Mouse (Mus musculus) layer of hippocampus, postnatal 14 days (tissue): ENCODE measurements around the gene Polr3e. TPM values are rescaled to one million over a fixed set of nuclear protein-coding genes. Genes with fewer than 3 reads are reported as not detected.
A peak's percentile ranks its signal among the peaks of the same experiment; 100 is the strongest.
"Not testable (repeated sequence)": the region's sequence is repeated elsewhere in the genome, so short reads cannot be mapped to it uniquely, and the experiment has no call there.

ENCODE experiments used
- DNase-seq, 2 experiments: peaks; one replicate each; pipeline ENCODE4 v3.0.0; 2021 to 2022; ENCODE audit warnings: low spot score in 2 of 2, mixed read lengths in 1 of 2
- total RNA-seq, 2 experiments: library from RNA; stranded (reverse); gene quantifications; 2 replicates each; pipeline ENCODE4 v1.2.3; 2021

Gene Polr3e
- total RNA-seq, 2 experiments from 2014 or later, result 26.7 to 27.6 TPM

GRCm38 (mm10) chr7:120902931-120903330 lies 14.6 kb upstream of the Polr3e start:
- no peak for DNase-seq

DNA sequence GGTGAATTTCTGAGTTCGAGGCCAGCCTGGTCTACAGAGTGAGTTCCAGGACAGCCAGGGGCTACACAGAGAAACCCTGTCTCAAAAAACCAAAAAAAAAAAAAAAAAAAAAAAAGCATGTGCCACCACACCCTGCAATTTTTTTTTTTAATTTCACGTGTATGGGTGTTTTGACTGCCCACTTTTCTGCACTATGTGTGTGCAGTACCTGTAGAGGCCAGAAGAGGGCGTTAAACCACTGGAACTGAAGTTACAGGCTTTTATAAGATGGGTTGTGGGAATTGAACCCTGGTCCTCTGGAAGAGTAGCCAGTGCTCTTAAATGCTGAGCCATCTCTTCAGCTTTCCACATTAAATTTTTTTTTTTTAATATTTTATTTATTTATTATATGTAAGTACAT lies 7.4 kb upstream of the Polr3e start:
- not testable (repeated sequence) for DNase-seq

- not testable (repeated sequence) for DNase-seq
Observed at GRCm38 (mm10) chr7:120911268-120911667, 6.3 kb upstream of the Polr3e start.

DNA sequence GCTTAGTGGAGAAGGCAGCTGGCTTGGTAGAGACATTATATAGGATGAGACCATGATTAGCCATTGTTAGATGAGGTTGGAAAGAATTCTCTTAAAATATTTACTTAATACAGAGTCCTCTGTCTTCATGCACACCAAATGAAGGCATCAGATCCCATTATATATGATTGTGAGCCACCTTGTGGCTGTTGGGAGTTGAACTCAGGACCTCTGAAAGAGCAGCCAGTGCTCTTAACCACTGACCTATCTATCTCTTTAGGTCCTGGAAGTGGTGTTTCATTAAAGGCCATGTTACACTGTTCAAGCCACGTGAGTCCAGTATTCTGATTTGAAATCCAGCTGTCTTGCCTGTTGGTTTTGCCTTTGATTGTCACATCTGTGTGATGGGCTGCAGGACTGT lies 4.2 kb upstream of the Polr3e start:
- DNase-seq, result no peak

- DNase-seq, result no peak
Observed at GRCm38 (mm10) chr7:120916262-120916875, 1.2 kb upstream of the Polr3e start.

DNA sequence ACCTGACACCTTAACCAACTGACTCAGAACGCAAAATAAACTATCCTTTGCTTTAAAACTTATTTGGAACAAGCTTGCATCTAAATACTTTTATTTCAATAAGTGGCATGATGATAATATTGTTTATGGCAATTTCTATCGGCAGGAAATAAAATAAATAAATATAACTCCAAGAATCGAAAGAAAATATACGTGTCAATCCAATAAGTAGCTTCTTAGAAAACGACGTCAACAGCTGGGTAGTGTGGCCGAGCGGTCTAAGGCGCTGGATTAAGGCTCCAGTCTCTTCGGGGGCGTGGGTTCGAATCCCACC lies 309 bp upstream of the Polr3e start:
- DNase-seq, result no peak

- peak; percentile 33 to 67 for DNase-seq
Observed at GRCm38 (mm10) chr7:120918526-120918962, 1.0 kb downstream of the Polr3e start.

GRCm38 (mm10) chr7:120933110-120933509 lies 15.6 kb downstream of the Polr3e start:
- DNase-seq, result no peak

GRCm38 (mm10) chr7:120933680-120934195 lies 16.2 kb downstream of the Polr3e start:
- no peak for DNase-seq

GRCm38 (mm10) chr7:120934716-120935115 lies 17.2 kb downstream of the Polr3e start:
- peak; percentile 34 to 60 for DNase-seq

DNA sequence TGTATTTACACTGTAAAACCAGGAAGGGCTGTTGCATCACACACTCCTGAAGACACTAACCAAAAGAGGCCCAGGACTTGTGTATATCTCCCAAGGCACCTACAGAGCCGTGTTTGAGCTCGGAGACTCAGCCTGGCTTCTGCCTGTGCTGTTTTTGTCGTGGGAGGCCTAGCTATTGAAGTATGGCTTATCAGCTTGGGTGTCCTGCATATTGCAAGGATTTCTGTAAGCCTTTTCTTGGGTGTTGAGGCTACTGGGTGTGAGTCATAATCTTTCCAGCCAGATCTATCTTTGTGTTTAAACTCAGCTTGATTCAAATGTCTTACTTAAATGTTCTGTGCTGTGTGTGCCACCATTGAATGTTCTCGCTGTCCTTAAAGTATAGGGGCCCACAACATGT lies 19.0 kb downstream of the Polr3e start:
- DNase-seq, result no peak

GRCm38 (mm10) chr7:120938206-120938605 lies 20.7 kb downstream of the Polr3e start:
- DNase-seq, result no peak

GRCm38 (mm10) chr7:120940343-120940742 lies 22.8 kb downstream of the Polr3e start:
- no peak for DNase-seq

GRCm38 (mm10) chr7:120941214-120941613 lies 23.7 kb downstream of the Polr3e start:
- no peak for DNase-seq

GRCm38 (mm10) chr7:120942506-120942905 lies 25.0 kb downstream of the Polr3e start:
- no peak for DNase-seq

GRCm38 (mm10) chr7:120943936-120944509 lies 26.5 kb downstream of the Polr3e start:
- no peak for DNase-seq

DNA sequence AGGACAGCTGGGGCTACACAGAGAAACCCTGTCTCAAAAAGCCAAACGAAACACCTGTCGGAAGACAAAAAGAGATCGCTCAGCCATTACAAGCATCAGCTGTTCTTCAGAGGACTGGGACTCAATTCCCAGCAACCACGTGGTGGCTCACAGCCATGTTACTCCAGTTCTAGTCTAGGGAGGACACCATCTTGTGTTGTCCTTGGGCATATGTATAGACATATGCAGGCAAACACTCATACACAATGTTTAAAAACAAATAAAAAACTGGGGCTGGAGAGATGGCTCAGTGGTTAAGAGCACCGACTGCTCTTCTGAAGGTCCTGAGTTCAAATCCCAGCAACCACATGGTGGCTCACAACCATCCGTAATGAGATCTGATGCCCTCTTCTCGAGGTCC lies 36.0 kb downstream of the Polr3e start:
- not testable (repeated sequence) for DNase-seq

GRCm38 (mm10) chr7:120960116-120960515 lies 42.6 kb downstream of the Polr3e start:
- DNase-seq, result no peak

- no peak for DNase-seq
Observed at GRCm38 (mm10) chr7:120960601-120961000, 43.1 kb downstream of the Polr3e start.

DNA sequence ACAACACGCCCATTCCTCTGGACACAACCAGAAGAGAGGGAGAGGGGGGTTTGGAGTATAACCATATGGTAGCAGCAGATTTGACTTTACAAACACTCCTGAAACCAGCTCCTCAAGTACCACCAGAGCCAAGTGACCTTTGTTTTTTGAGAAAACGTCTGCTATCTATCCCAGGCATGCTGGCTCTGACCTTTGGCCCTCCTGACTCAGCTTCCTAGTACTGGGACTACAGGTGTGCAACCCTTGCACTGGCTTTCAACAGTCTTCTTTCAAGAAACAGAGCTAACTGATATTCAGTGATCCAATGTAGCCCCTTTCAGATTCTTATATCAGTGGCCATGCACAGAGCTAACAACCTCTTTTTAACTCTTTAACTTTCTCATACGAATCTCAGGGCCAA lies 44.3 kb downstream of the Polr3e start:
- DNase-seq, result no peak

- no peak for DNase-seq
Observed at GRCm38 (mm10) chr7:120963126-120963525, 45.6 kb downstream of the Polr3e start.

DNA sequence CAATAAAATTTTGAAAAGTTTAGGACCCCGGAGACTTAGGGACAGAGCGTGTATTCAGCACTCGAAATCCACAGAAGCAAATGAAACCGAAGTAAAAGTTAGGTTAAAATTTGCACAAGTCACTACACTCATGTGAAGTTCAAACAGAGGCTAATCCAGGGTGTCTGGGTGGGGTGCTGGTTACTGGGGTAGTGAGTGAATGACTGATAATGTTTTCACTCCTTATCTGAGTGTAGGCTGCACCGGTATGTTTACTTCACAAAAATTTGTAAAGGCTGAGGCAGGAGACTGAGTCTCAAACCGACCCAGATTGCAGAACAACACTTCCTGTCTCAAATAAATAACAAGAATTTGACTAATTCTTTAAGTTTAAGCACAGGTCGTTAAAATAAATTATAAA lies 51.7 kb downstream of the Polr3e start:
- DNase-seq, result no peak

DNA sequence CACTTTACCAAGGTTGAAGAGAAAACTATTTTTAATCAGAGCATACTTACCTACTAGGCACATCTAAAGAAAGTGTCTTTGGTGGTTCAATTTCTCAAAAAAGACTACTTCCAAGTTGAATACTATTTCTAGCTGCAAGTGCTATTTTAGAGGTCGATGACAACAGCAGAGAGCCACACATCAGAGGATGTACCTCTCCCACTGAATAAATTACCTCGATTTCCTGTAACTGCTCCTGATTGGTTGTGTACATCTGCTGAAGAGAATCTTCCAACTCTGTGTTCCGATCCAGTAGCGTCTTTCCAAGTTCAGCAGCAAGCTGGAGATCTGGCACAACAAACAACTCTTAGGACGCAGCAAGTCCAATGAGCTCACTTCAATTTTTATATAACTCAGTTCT lies 52.6 kb downstream of the Polr3e start:
- no peak for DNase-seq
